Mouse (Mus musculus): ENCODE results near the gene Usp34.

DNA sequence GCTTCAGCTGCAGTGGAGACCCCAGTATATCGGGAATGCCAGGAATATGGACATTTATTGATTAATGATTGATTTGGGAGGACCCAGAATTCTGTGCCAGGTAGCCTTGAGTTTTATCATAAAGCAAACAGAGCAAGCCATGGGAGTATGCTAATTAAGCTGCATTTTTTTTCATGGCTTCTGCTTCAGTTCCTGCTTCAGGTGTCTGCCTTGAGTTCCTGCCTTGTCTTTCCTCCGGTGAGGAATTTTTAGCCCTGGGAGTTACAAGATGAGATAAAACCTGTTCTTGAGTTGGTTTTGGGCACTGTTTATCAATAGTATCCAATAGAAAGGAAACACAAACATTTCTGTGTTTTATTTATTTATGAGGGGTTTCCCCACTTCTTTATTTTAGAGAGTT, 22.7 kb downstream of the Usp34 start:
- TF ChIP-seq ZKSCAN1 (IDR thresholded peaks at IDR 0.05; ENCODE audit: borderline replicate concordance, low read depth, low read length) (no peak), MYC (IDR thresholded peaks at IDR 0.05; ENCODE audit: low read depth, low read length) (no peak), JUND (conservative IDR thresholded peaks at IDR 0.05; ENCODE audit: low read depth, low read length) (no peak), POLR2A (IDR thresholded peaks at IDR 0.05; ENCODE audit: low read depth, low read length) (no peak), CTCF (conservative IDR thresholded peaks at IDR 0.05 in 1 of 2, IDR thresholded peaks at IDR 0.05 in 1 of 2; ENCODE audit: low read depth in 2 of 2, low read length in 2 of 2) (no peak)
